Mouse (Mus musculus): ENCODE results near the gene Hnrnpa2b1.

GRCm38 (mm10) chr6:51514860-51515259 lies 45.2 kb upstream of the Hnrnpa2b1 start:
- TF ChIP-seq CTCF (IDR thresholded peaks at IDR 0.05; ENCODE audit: extremely low read depth, insufficient read length, insufficient replicate concordance, low read depth, low read length) (no peak), POLR2A (IDR thresholded peaks at IDR 0.05; ENCODE audit: low read depth, low read length) (no peak)

Data from small intestine, adult 2 months (tissue).